Mouse (Mus musculus) large intestine, adult 2 months (tissue): Measurements from ENCODE around the gene Gm5795. TPM values are rescaled to one million over a fixed set of nuclear protein-coding genes. Genes with fewer than 3 reads are reported as not detected.
"Not testable (repeated sequence)": the region's sequence is repeated elsewhere in the genome, so short reads cannot be mapped to it uniquely, and the experiment has no call there.

ENCODE experiments used
- DNase-seq: peaks from one replicate; pipeline ENCODE4 v3.0.0-alpha.2; 2012; ENCODE audit warnings: low read depth, low spot score
- WGBS: fragments of 180-500 bp; shearing (Covaris S2); methylation state at CpG from one replicate; pipeline ENCODE4 v1.1.7; 2018; 5-methylcytosine and 5-hydroxymethylcytosine counted together
- polyA plus RNA-seq: library from polyadenylated mRNA; depleted of rRNA; stranded (reverse); fragments of >200 nt; gene quantifications from 2 replicates; pipeline ENCODE4 v1.2.3, GENCODE M21; 2012; rRNA removed

The Gm5795 gene
- not detected in 2 replicates for polyA plus RNA-seq

- not testable (repeated sequence) for DNase-seq
- no CpG with 5 or more reads among the region's 2 CpGs for WGBS
These were observed at the start of gene Gm5795 for GRCm38 (mm10) chr14:3187955-3188354. Gene Gm5795 (plus strand): TSS chr14:3188255.

GRCm38 (mm10) chr14:3208272-3209152 is 20.5 kb downstream of the Gm5795 start, which contains the start of gene D830030K20Rik:
Gene D830030K20Rik (plus strand): TSS chr14:3208488.
- DNase-seq, result not testable (repeated sequence)
- 1% methylated on average over 28 of the region's 62 CpGs for WGBS

- WGBS, result 14% methylated on average over 11 of the region's 11 CpGs
- not testable (repeated sequence) for DNase-seq
These were observed 21.3 kb downstream of the Gm5795 start for GRCm38 (mm10) chr14:3209367-3209766.

Other genes starting within 250 kb of the Gm5795 start
- gene Gm2888, start 158.3 kb upstream of the Gm5795 start, polyA plus RNA-seq, result not detected in 2 replicates
- 0.12 TPM in 1 of 2 replicates, not detected in the other for gene Gm2897, start 139.0 kb upstream of the Gm5795 start, polyA plus RNA-seq
- gene Gm10340, start 54.3 kb upstream of the Gm5795 start, polyA plus RNA-seq, result 0.29 TPM in 1 of 2 replicates, not detected in the other
- not detected in 2 replicates for gene D830030K20Rik, start 20.2 kb downstream of the Gm5795 start, polyA plus RNA-seq
- gene Gm2956, start 144.4 kb downstream of the Gm5795 start, polyA plus RNA-seq, result not detected in 2 replicates
- not detected in 2 replicates for gene Gm10413, start 206.8 kb downstream of the Gm5795 start, polyA plus RNA-seq
- not detected in 2 replicates for gene Gm10409, start 224.4 kb downstream of the Gm5795 start, polyA plus RNA-seq
- 0.05 TPM in 1 of 2 replicates, not detected in the other for gene Gm3005, start 239.8 kb downstream of the Gm5795 start, polyA plus RNA-seq